Mouse (Mus musculus) gastrocnemius, postnatal 36 days (tissue): ENCODE results near the gene Kcnq1. TPM values are rescaled to one million over a fixed set of nuclear protein-coding genes. Genes with fewer than 3 reads are reported as not detected.

Source experiments
- DNase-seq, 2 experiments: peaks; one replicate each; pipeline ENCODE4 v3.0.0; 2022
- intact Hi-C: fragments of 180-260 bp; cut with DNase I; formaldehyde crosslinking; loops from one replicate; pipeline ENCODE4 v1.15.1; 2025
- total RNA-seq, 2 experiments: library from RNA; stranded (reverse); gene quantifications; 2 replicates each; pipeline ENCODE4 v1.2.3; 2021

Kcnq1 gene
- total RNA-seq, 2 experiments from 2014 or later: 0.31 to 0.69 TPM

DNA sequence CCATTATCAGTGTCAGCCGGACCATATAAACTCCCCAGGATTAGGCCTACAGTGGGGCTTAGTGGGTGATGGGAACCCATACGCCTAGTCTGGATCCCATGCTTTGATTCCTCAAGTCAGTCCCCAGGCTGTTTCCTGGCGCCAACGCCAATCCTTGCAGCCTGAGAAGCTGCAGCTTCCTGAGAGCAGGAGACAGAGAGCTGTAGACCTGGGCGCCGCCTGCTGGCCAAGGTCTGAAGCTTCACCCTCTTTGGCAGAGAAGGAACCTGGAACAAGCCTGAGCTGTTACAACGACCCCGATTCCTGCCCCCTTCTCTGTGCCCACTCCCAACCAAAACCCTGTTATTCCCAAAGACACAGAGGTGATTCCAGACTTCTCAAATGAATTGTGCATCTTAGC lies 363.8 kb downstream of the Kcnq1 start:
- DNase-seq: peak; percentile 59 to 74
- intact Hi-C loops: loop anchor here (5.0 to 10.0 kb wide), 2 partner anchors 373 to 465 kb away; partner anchors contain the start of gene Tspan32

DNA sequence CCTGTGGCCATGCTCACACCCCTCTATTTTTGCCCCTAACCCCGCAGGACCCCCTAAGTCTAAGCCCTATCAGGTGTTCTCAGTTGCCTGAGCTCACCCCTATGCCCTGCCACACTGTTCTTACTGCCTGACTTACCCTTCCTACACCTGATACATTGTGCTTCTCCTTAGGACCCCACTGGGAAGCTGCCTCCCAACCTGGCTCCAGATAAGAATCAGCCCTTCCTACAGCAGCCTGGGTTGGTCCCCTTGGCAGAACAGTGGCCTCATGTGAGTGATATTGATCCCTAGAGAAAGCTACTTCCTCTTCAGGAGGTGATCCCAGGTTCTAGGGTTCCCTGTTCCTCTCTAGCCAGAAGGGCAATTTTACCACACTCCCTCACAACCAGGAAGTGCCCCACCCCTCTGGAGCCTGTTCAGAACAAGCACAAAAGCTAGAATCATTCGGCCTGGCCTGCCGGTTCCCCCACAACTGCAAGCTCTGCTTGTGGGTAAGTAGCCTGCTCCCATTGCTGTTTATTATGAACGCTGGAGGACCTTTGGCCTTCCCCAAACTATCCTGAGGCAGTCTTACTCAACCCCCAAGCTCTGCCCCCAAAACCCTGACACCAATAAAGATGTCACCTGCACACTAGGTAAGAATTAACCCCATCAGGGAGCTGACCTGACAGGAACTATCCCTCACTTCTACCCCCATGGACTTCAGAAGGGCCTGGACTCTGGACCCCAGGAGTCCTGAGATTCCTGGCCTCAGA lies 367.4 kb downstream of the Kcnq1 start, which contains the start of gene Slc22a18:
TSS of gene Slc22a18 (plus strand) at position 390 of the 755 bp plus-strand sequence.
- intact Hi-C loops: loop anchor here (5.0 kb wide), 1 partner anchor 376 kb away; no protein-coding TSS in a partner anchor
- DNase-seq: peak in 1 of 2 experiments; percentile 31

DNA sequence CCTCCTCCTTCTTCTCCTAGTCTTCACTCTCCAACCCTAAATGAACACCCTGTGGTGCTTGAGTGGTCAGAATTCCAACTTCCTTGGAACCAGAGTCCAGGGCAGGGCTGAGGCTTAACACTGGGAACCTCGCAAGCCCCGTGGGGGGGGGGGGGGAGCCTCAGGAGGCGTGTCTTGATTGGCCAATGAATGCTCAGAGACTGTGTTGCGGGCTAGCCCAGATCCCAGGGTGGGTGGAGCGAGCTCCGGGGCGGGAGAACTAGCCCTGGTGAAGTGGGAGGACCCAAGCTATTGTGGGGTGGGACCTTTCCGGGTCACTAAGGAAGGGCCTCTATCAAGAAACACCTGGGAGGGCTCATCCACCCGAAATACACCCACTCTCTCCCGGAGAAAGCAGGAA lies 368.6 kb downstream of the Kcnq1 start:
- intact Hi-C loops: loop anchor here (5.0 kb wide), 1 partner anchor 378 kb away; no protein-coding TSS in a partner anchor
- no peak for DNase-seq

DNA sequence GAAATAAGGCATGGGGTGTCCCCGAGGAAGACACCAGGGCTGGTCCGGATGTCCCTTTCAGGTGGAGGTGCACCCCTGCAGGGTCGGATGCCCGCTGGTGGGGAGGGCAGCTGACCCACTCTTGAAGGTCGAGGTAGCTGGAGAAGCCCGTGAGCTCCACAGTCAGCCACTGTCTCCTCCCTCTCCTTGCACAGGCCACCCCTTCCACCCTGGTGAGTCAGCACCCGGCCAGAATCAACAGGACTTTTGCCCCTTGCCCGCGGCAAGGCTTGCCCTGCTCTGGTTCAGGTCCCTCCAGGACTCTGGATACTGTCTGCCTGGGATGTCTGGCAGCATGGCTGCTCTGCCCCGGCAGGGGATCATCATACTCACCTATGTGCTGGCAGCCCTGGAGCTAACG lies 369.7 kb downstream of the Kcnq1 start:
- intact Hi-C loops: no loop called here

More for the DNA sequence above, 369.7 kb downstream of the Kcnq1 start:
- DNase-seq: no peak

Other genes starting within 250 kb of the Kcnq1 start
- gene Th, start 175.2 kb upstream of the Kcnq1 start, total RNA-seq: not detected
- gene Ascl2, start 137.1 kb upstream of the Kcnq1 start, total RNA-seq: not detected
- under 1 TPM; 0.15 to 0.27 TPM for gene Tspan32, start 101.3 kb upstream of the Kcnq1 start, total RNA-seq
- 100 to 1,000 TPM; 106 to 118 TPM for gene Cd81, start 53.6 kb upstream of the Kcnq1 start, total RNA-seq
- gene Tssc4, start 37.1 kb upstream of the Kcnq1 start, total RNA-seq: 1 to 10 TPM; 7.8 to 8.4 TPM
- gene Trpm5, start 11.7 kb upstream of the Kcnq1 start, total RNA-seq: not detected